Mouse (Mus musculus) kidney, adult 2 months (tissue): ENCODE measurements around the gene Lmo7.

Experiments
- CTCF ChIP-seq: fragments of 200-500 bp; conservative IDR thresholded peaks from 2 replicates; pipeline ENCODE4 v1.5.1; 2011; ENCODE audit warnings: low read depth, mild to moderate bottlenecking, control low read depth, low read length, moderate library complexity, mixed read lengths; ENCODE audit not compliant: insufficient read depth, insufficient read length
- POLR2A ChIP-seq: fragments of 200-500 bp; IDR thresholded peaks from one replicate; pipeline ENCODE4 v1.6.1; 2011; ENCODE audit warnings: low read depth, low read length, control low read depth

DNA sequence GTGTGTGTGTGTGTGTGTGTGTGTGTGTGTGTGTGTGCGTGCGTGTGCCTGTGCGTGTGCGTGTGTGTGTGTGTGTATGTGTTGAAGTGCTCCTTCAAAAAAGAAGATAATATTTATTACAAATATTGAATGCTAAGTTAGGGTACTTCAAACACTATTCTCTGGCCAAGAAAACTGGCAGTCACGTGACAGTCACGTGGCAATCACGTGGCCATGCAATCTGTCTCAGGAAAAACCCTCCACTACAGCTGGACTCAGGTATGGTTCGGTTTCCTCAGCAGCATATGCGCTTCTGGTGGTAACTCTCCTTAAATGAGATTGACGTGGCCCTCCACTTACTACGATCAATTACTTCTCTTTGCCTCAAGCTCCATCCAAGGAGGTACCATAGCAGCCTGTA is 18.1 kb downstream of the Lmo7 start:
- TF ChIP-seq CTCF (no peak), POLR2A (no peak)
